ENCODE assay signal across 16 mouse cellular contexts in the genomic region with DNA sequence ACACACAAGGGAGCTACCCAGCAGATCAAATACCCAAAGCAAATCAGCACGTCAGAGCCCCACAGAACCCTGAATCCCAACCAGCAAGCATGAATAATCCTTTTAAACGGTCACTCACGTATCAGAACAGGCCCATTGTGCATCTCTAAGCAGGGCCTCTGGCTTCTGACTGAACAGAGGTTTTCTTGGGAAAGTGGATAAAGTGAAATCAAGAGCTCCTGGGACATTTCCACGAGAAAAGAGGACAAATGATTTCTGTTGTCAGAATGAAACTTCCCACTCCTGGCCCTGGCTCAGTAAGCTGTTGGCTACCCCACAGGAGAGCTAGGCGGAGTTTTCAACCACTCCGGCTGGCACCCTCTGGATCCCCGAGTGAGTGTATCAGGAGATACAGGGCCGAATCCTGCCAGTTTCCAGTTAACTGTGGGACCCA. TPM values are rescaled to one million over a fixed set of nuclear protein-coding genes. Genes with fewer than 3 reads are reported as not detected.
DNase-seq lines count a peak whose midpoint lies in the region; ATAC-seq and TF ChIP-seq lines count a peak whose summit lies in the region.
"Had no signal": no experiment of that assay in that cellular context is flagged by ENCODE, and none has a peak within 500 bp of the region (broad histone marks: within the 10 kb centered on the region; RNA-seq: fewer than 3 reads in every experiment).

No protein-coding gene starts in this region.

- H3K27ac ChIP-seq in forebrain, embryonic 14.5 days (ENCODE audit: low read depth, low read length), result no peak overlapping the region
- no peak overlapping the region for H3K27ac ChIP-seq in forebrain, embryonic 15.5 days (replicated peaks)
- H3K27ac ChIP-seq in embryonic fibroblast, embryonic 13.5 days (ENCODE audit: insufficient read depth, low read length), result peak overlapping the region; percentile 78
- peak overlapping the region; percentile 79 for H3K27ac ChIP-seq in midbrain, embryonic 10.5 days (replicated peaks)
- H3K27ac ChIP-seq in neural tube, embryonic 13.5 days (replicated peaks), result no peak overlapping the region
- H3K27ac ChIP-seq: embryonic facial prominence, embryonic 12.5 days; liver, embryonic 13.5 days had no signal

- H3K9ac ChIP-seq in forebrain, embryonic 14.5 days (ENCODE audit: low read length), result no peak overlapping the region
- no peak overlapping the region for H3K9ac ChIP-seq in forebrain, embryonic 15.5 days (replicated peaks)
- H3K9ac ChIP-seq in neural tube, embryonic 13.5 days, result no peak overlapping the region
- H3K9ac ChIP-seq: embryonic facial prominence, embryonic 12.5 days; liver, embryonic 13.5 days had no signal

- H3K4me3 ChIP-seq in forebrain, embryonic 14.5 days (ENCODE audit: low read depth, low read length), result no peak overlapping the region
- H3K4me3 ChIP-seq in forebrain, embryonic 15.5 days, result no peak overlapping the region
- no peak overlapping the region for H3K4me3 ChIP-seq in embryonic fibroblast, embryonic 13.5 days (ENCODE audit: insufficient read depth, low read length)
- no peak overlapping the region for H3K4me3 ChIP-seq in midbrain, embryonic 10.5 days
- no peak overlapping the region for H3K4me3 ChIP-seq in neural tube, embryonic 13.5 days
- H3K4me3 ChIP-seq: embryonic facial prominence, embryonic 12.5 days; liver, embryonic 13.5 days; megakaryocyte, embryonic 14.5 days had no signal

- no peaks in the 10 kb centered on the region; the same call in 1 of the 2 replicates for H3K4me1 ChIP-seq in forebrain, embryonic 14.5 days (ENCODE audit: control insufficient read depth, insufficient read depth, low read length)
- H3K4me1 ChIP-seq in forebrain, embryonic 15.5 days, result peaks cover 4% of the 10 kb centered on the region; the same call in 1 of the 2 replicates
- peaks cover 3% of the 10 kb centered on the region; the same call in 1 of the 2 replicates for H3K4me1 ChIP-seq in embryonic fibroblast, embryonic 13.5 days (ENCODE audit: control insufficient read depth, insufficient read depth, low read length)
- H3K4me1 ChIP-seq in midbrain, embryonic 10.5 days, result peaks cover 42% of the 10 kb centered on the region
- peaks cover 28% of the 10 kb centered on the region for H3K4me1 ChIP-seq in neural tube, embryonic 13.5 days (replicated peaks)
- H3K4me1 ChIP-seq: liver, embryonic 13.5 days; megakaryocyte, embryonic 14.5 days had no signal

- ATAC-seq in forebrain, embryonic 14.5 days, result no peak
- ATAC-seq in forebrain, embryonic 15.5 days (replicated peaks), result no peak
- ATAC-seq in neural tube, embryonic 13.5 days (ENCODE audit: low read depth), result peak; percentile 65
- ATAC-seq: lung, postnatal 0 days; Patski had no signal

- TF ChIP-seq CTCF in embryonic fibroblast, embryonic 13.5 days (IDR thresholded peaks at IDR 0.05; ENCODE audit: borderline replicate concordance, insufficient read depth, low read length), result no peak

- H3K36me3 ChIP-seq in forebrain, embryonic 14.5 days (ENCODE audit: control insufficient read depth, insufficient read depth, low read length), result no peaks in the 10 kb centered on the region
- no peaks in the 10 kb centered on the region for H3K36me3 ChIP-seq in forebrain, embryonic 15.5 days
- H3K36me3 ChIP-seq in midbrain, embryonic 10.5 days, result no peaks in the 10 kb centered on the region
- H3K36me3 ChIP-seq in neural tube, embryonic 13.5 days, result no peaks in the 10 kb centered on the region
- H3K36me3 ChIP-seq: embryonic facial prominence, embryonic 12.5 days; liver, embryonic 13.5 days had no signal

- DNase-seq in forebrain, embryonic 14.5 days (ENCODE audit: low spot score), result peak; percentile 20
- DNase-seq in midbrain, embryonic 10.5 days (ENCODE audit: low spot score), result peak; percentile 64
- no peak for DNase-seq in frontal cortex, adult 2 months (ENCODE audit: extremely low spot score in 1 of 2, low spot score in 1 of 2)
- DNase-seq in right cerebral cortex, postnatal 4 days, result no peak
- DNase-seq in adipocyte (ENCODE audit: low spot score), result no peak
- DNase-seq: cerebellum, adult 2 months; layer of hippocampus, postnatal 36 days; left cerebral cortex, postnatal 4 days; liver, embryonic 13.5 days had no signal

- no peak for TF ChIP-seq POLR2A in embryonic fibroblast, embryonic 13.5 days (IDR thresholded peaks at IDR 0.05; ENCODE audit: low read depth, low read length)

- H3K9me3 ChIP-seq in forebrain, embryonic 14.5 days (replicated peaks; ENCODE audit: control insufficient read depth, low read length), result no peaks in the 10 kb centered on the region
- no peaks in the 10 kb centered on the region for H3K9me3 ChIP-seq in forebrain, embryonic 15.5 days
- no peaks in the 10 kb centered on the region for H3K9me3 ChIP-seq in midbrain, embryonic 10.5 days (replicated peaks)
- no peaks in the 10 kb centered on the region for H3K9me3 ChIP-seq in neural tube, embryonic 13.5 days
- H3K9me3 ChIP-seq: embryonic facial prominence, embryonic 12.5 days; liver, embryonic 13.5 days; megakaryocyte, embryonic 14.5 days had no signal

- WGBS in forebrain, embryonic 14.5 days, result 15% methylated on average over 8 of the region's 8 CpGs
- WGBS in forebrain, embryonic 15.5 days, result 16% methylated on average over 8 of the region's 8 CpGs
- 34% methylated on average over 8 of the region's 8 CpGs for WGBS in midbrain, embryonic 10.5 days
- 19% methylated on average over 8 of the region's 8 CpGs for WGBS in neural tube, embryonic 13.5 days

- H3K4me2 ChIP-seq in forebrain, embryonic 14.5 days (ENCODE audit: low read length), result no peak overlapping the region; the same call in 1 of the 2 replicates
- H3K4me2 ChIP-seq in forebrain, embryonic 15.5 days (replicated peaks), result no peak overlapping the region
- H3K4me2 ChIP-seq in neural tube, embryonic 13.5 days, result no peak overlapping the region
- H3K4me2 ChIP-seq: embryonic facial prominence, embryonic 12.5 days; liver, embryonic 13.5 days had no signal

- H3K27me3 ChIP-seq in forebrain, embryonic 14.5 days (replicated peaks; ENCODE audit: control insufficient read depth, insufficient read depth, low read length), result no peaks in the 10 kb centered on the region
- no peaks in the 10 kb centered on the region for H3K27me3 ChIP-seq in forebrain, embryonic 15.5 days
- peaks cover 85% of the 10 kb centered on the region for H3K27me3 ChIP-seq in midbrain, embryonic 10.5 days (ENCODE audit: low read depth, poor library complexity, severe bottlenecking)
- peaks cover 80% of the 10 kb centered on the region for H3K27me3 ChIP-seq in neural tube, embryonic 13.5 days
- H3K27me3 ChIP-seq: embryonic facial prominence, embryonic 12.5 days; liver, embryonic 13.5 days; megakaryocyte, embryonic 14.5 days; Patski had no signal

RNA-seq across cellular contexts. Expression of a gene that starts 48.8 kb away (rescaled TPM):
- polyA plus RNA-seq in forebrain, embryonic 14.5 days (2014; fragmentation: Nextera tagmentation; extraction: Ambion mirVana), result 0.25 and 0.36 TPM in 2 replicates
- 0.20 and 0.32 TPM in 2 replicates for polyA plus RNA-seq in forebrain, embryonic 15.5 days (2015; fragmentation: Nextera tagmentation; extraction: Ambion mirVana)
- 14.3 and 32.8 TPM in 2 replicates for polyA plus RNA-seq in embryonic fibroblast, embryonic 13.5 days (2011; ENCODE audit: insufficient read length, low read depth, missing spikeins)
- 0.17 and 0.22 TPM in 2 replicates for polyA plus RNA-seq in midbrain, embryonic 10.5 days (2016; fragmentation: Nextera tagmentation; extraction: Ambion mirVana)
- polyA plus RNA-seq in neural tube, embryonic 13.5 days (2015; fragmentation: Nextera tagmentation; extraction: Ambion mirVana), result 0.66 and 1.6 TPM in 2 replicates
- polyA plus RNA-seq in frontal cortex, adult 2 months (2012; rRNA removed), result 2.5 and 3.4 TPM in 2 replicates

Comparison
In these comparisons a context has a peak if more than half of its experiments do, and no peak if none do; other contexts are left out.
1. DNase-seq: peak in forebrain, embryonic 14.5 days (single experiment) and midbrain, embryonic 10.5 days (single experiment); none in frontal cortex, adult 2 months (0 of 2), right cerebral cortex, postnatal 4 days (single experiment) and adipocyte (single experiment).
2. H3K27ac ChIP-seq: peak in embryonic fibroblast, embryonic 13.5 days (single experiment) and midbrain, embryonic 10.5 days (single experiment); none in forebrain, embryonic 14.5 days (single experiment), forebrain, embryonic 15.5 days (single experiment) and neural tube, embryonic 13.5 days (single experiment).